ENCODE assay signal across 11 mouse cellular contexts in genomic region chr12:87279879-87280278, GRCm38 (mm10). TPM values are rescaled to one million over a fixed set of nuclear protein-coding genes. Genes with fewer than 3 reads are reported as not detected.
DNase-seq lines count a peak whose midpoint lies in the region; ATAC-seq and TF ChIP-seq lines count a peak whose summit lies in the region.
"Had no signal": no experiment of that assay in that cellular context is flagged by ENCODE, and none has a peak within 500 bp of the region (broad histone marks: within the 10 kb centered on the region; RNA-seq: fewer than 3 reads in every experiment).

No protein-coding gene starts in this region.

- WGBS in hindbrain, postnatal 0 days: 45% methylated on average over 14 of the region's 14 CpGs
- 40% methylated on average over 14 of the region's 14 CpGs for WGBS in lung, embryonic 14.5 days

- no peaks in the 10 kb centered on the region for H3K4me1 ChIP-seq in hindbrain, postnatal 0 days (ENCODE audit: insufficient read depth, low read length)
- 0 out of 2 replicates have a peak, but pooled peaks cover 3% of the 10 kb centered on the region for H3K4me1 ChIP-seq in lung, embryonic 14.5 days (ENCODE audit: insufficient read depth)

- DNase-seq in kidney, adult 18-20 months: peak; percentile 18
- DNase-seq in kidney, postnatal 10 days: no peak
- peak; percentile 78 for DNase-seq in ES-CJ7 (ENCODE audit: low read depth, low spot score)
- no peak for DNase-seq in hindbrain, postnatal 0 days (ENCODE audit: low spot score)
- no peak for DNase-seq in lung, embryonic 14.5 days
- DNase-seq in gastrocnemius, adult 8-10 months (ENCODE audit: low spot score in 2 of 2): no peak
- DNase-seq in thymus, adult 18-20 months: no peak
- DNase-seq: gastrocnemius, postnatal 25 days; heart, postnatal 14 days had no signal

- H3K4me3 ChIP-seq in hindbrain, postnatal 0 days (ENCODE audit: low read length): no peak overlapping the region
- H3K4me3 ChIP-seq in lung, embryonic 14.5 days (ENCODE audit: low read depth, low read length): no peak overlapping the region

- H3K27me3 ChIP-seq in hindbrain, postnatal 0 days (ENCODE audit: insufficient read depth, low read length): no peaks in the 10 kb centered on the region
- no peaks in the 10 kb centered on the region for H3K27me3 ChIP-seq in lung, embryonic 14.5 days (ENCODE audit: insufficient read depth, low read length)

- no peaks in the 10 kb centered on the region for H3K9me3 ChIP-seq in hindbrain, postnatal 0 days (ENCODE audit: low read length)
- no peaks in the 10 kb centered on the region for H3K9me3 ChIP-seq in lung, embryonic 14.5 days (ENCODE audit: low read depth, low read length)
- H3K9me3 ChIP-seq: G1E had no signal

- peak; percentile 42 for TF ChIP-seq CTCF in hindbrain, postnatal 0 days (IDR thresholded peaks at IDR 0.05; ENCODE audit: low read depth)
- TF ChIP-seq CTCF in lung, embryonic 14.5 days (IDR thresholded peaks at IDR 0.05; ENCODE audit: low read depth): peak; percentile 37

- no peak for ATAC-seq in hindbrain, postnatal 0 days
- no peak for ATAC-seq in lung, embryonic 14.5 days (ENCODE audit: insufficient read depth)

- H3K4me2 ChIP-seq in hindbrain, postnatal 0 days (ENCODE audit: low read depth, low read length): no peak overlapping the region
- no peak overlapping the region for H3K4me2 ChIP-seq in lung, embryonic 14.5 days

- H3K27ac ChIP-seq in hindbrain, postnatal 0 days: no peak overlapping the region
- no peak overlapping the region for H3K27ac ChIP-seq in lung, embryonic 14.5 days (ENCODE audit: low read depth)
- H3K27ac ChIP-seq: macrophage had no signal

- H3K36me3 ChIP-seq in hindbrain, postnatal 0 days (ENCODE audit: insufficient read depth, low read length): peaks cover 5% of the 10 kb centered on the region
- peaks cover 20% of the 10 kb centered on the region for H3K36me3 ChIP-seq in lung, embryonic 14.5 days (ENCODE audit: insufficient read depth)

- H3K9ac ChIP-seq in hindbrain, postnatal 0 days (replicated peaks; ENCODE audit: low read length): no peak overlapping the region
- H3K9ac ChIP-seq in lung, embryonic 14.5 days: no peak overlapping the region

RNA-seq across cellular contexts. Expression of gene Ahsa1, which starts 13.6 kb away (rescaled TPM):
- total RNA-seq in hindbrain, postnatal 0 days (2014; rRNA removed): 75.0 and 102 TPM in 2 replicates
- 177 and 178 TPM in 2 replicates for polyA plus RNA-seq in hindbrain, postnatal 0 days (2015; fragmentation: Nextera tagmentation; extraction: Ambion mirVana)
- polyA plus RNA-seq in lung, embryonic 14.5 days (2014; fragmentation: Nextera tagmentation; extraction: Ambion mirVana): 192 and 199 TPM in 2 replicates
- 100 to 1,000 TPM; 106 to 131 (median 116) TPM for total RNA-seq in gastrocnemius, adult 8-10 months (2022)

RNA-seq across cellular contexts. Expression of gene Vipas39, which starts 13.8 kb away (rescaled TPM):
- 51.6 and 61.3 TPM in 2 replicates for total RNA-seq in hindbrain, postnatal 0 days (2014; rRNA removed)
- polyA plus RNA-seq in hindbrain, postnatal 0 days (2015; fragmentation: Nextera tagmentation; extraction: Ambion mirVana): 49.8 and 50.5 TPM in 2 replicates
- polyA plus RNA-seq in lung, embryonic 14.5 days (2014; fragmentation: Nextera tagmentation; extraction: Ambion mirVana): 42.4 and 46.1 TPM in 2 replicates
- 1 to 10 TPM; 6.4 to 8.4 (median 7.5) TPM for total RNA-seq in gastrocnemius, adult 8-10 months (2022)

RNA-seq across cellular contexts. Expression of gene Ism2, which starts 19.6 kb away (rescaled TPM):
- total RNA-seq in hindbrain, postnatal 0 days (2014; rRNA removed): 2.1 and 6.1 TPM in 2 replicates
- polyA plus RNA-seq in hindbrain, postnatal 0 days (2015; fragmentation: Nextera tagmentation; extraction: Ambion mirVana): 1.5 and 1.9 TPM in 2 replicates
- polyA plus RNA-seq in lung, embryonic 14.5 days (2014; fragmentation: Nextera tagmentation; extraction: Ambion mirVana): 0.70 and 1.1 TPM in 2 replicates
- total RNA-seq in gastrocnemius, adult 8-10 months (2022): not detected
- total RNA-seq: gastrocnemius, postnatal 25 days had no signal
- polyA plus RNA-seq: G1E, macrophage had no signal

RNA-seq across cellular contexts. Expression of gene Noxred1, which starts 41.3 kb away (rescaled TPM):
- total RNA-seq in hindbrain, postnatal 0 days (2014; rRNA removed): 0.84 TPM in 1 of 2 replicates, not detected in the other
- 0.48 TPM in 2 replicates for polyA plus RNA-seq in hindbrain, postnatal 0 days (2015; fragmentation: Nextera tagmentation; extraction: Ambion mirVana)
- polyA plus RNA-seq in lung, embryonic 14.5 days (2014; fragmentation: Nextera tagmentation; extraction: Ambion mirVana): 0.58 and 0.72 TPM in 2 replicates
- total RNA-seq in gastrocnemius, adult 8-10 months (2022): under 1 TPM; 0.29 to 0.56 (median 0.38) TPM
- polyA plus RNA-seq: G1E had no signal

Comparison
In these comparisons a context has a peak if more than half of its experiments do, and no peak if none do; other contexts are left out.
1. DNase-seq: peak in kidney, adult 18-20 months (single experiment) and ES-CJ7 (single experiment); none in kidney, postnatal 10 days (single experiment), hindbrain, postnatal 0 days (single experiment), lung, embryonic 14.5 days (single experiment), gastrocnemius, adult 8-10 months (0 of 2) and thymus, adult 18-20 months (0 of 2).